ENCODE assay signal across 19 mouse cellular contexts in genomic region chr15:90577402-90577801, GRCm38 (mm10).
"Had no signal": no experiment of that assay in that cellular context is flagged by ENCODE, and none has a peak within 500 bp of the region (broad histone marks: within the 10 kb centered on the region; RNA-seq: fewer than 3 reads in every experiment).

No protein-coding gene starts in this region.

- H3K27me3 ChIP-seq: heart, embryonic 12.5 days; heart, embryonic 13.5 days; heart, embryonic 15.5 days; hindbrain, embryonic 12.5 days; hindbrain, embryonic 13.5 days; hindbrain, embryonic 15.5 days; intestine, embryonic 15.5 days; kidney, embryonic 15.5 days had no signal

- ATAC-seq: hindbrain, embryonic 16.5 days; hindbrain, postnatal 0 days; inflammation-experienced regulatory T-cells, adult 6 months; intestine, embryonic 15.5 days; intestine, embryonic 16.5 days; intestine, postnatal 0 days had no signal

- H3K36me3 ChIP-seq: heart, embryonic 10.5 days; heart, embryonic 12.5 days; heart, embryonic 13.5 days; heart, embryonic 15.5 days; hindbrain, embryonic 10.5 days; hindbrain, embryonic 12.5 days; hindbrain, embryonic 13.5 days; hindbrain, embryonic 15.5 days; intestine, embryonic 15.5 days; kidney, embryonic 15.5 days had no signal

- H3K4me3 ChIP-seq: heart, embryonic 10.5 days; heart, embryonic 12.5 days; heart, embryonic 13.5 days; heart, embryonic 15.5 days; hindbrain, embryonic 10.5 days; hindbrain, embryonic 12.5 days; hindbrain, embryonic 13.5 days; hindbrain, embryonic 15.5 days; intestine, embryonic 15.5 days; kidney, embryonic 15.5 days; layer of hippocampus, adult 2 months; left cerebral cortex, adult 2 months had no signal

- H3K4me2 ChIP-seq: heart, embryonic 11.5 days; heart, embryonic 12.5 days; heart, embryonic 13.5 days; heart, embryonic 15.5 days; hindbrain, embryonic 12.5 days; hindbrain, embryonic 13.5 days; hindbrain, embryonic 14.5 days; hindbrain, embryonic 15.5 days; intestine, embryonic 15.5 days; kidney, embryonic 15.5 days had no signal
